Mouse (Mus musculus): ENCODE data around the gene Ctnnd2. TPM values are rescaled to one million over a fixed set of nuclear protein-coding genes. Genes with fewer than 3 reads are reported as not detected.

Gene Ctnnd2
- total RNA-seq, 4 experiments from 2014 or later: 189 to 210 (median 198) TPM

DNA sequence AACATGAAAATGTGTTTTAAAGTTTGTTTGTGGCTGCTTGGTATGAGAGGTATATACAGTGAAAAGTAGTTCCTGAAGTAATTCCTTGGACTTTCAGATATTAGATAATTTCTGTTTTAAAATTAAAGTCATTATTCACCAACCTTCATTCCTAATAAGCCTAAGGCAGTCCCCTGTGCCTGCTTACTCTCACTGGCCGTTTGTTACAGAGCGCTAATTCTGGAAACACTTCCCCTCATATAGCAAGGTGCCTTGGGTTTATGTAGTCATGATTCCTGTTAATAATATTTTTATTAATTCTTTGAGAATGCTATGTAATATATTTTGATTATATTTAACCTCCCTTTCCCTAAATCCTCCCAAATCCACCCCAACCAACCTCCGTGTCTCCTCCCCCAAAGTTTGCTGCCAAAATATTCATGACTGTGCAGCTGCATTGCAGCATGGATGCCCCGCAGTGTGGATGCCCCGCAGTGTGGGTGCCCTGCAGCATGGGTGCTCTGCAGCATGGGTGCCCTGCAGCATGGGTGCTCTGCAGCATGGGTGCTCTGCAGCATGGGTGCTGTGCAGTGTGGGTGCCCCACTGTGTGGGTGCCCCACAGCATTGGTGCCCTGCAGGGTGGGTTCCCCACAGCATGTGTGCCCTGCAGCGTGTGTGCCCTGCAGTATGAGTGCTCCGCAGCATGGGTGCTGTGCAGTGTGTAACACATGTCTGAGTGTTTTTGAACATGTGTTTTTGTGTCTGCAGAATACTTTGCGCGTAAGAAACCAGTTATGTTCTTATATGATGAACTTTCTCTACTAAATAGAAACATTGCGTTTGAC lies 63.0 kb downstream of the Ctnnd2 start:
- no peak for DNase-seq (ENCODE audit: low spot score in 2 of 2)

DNA sequence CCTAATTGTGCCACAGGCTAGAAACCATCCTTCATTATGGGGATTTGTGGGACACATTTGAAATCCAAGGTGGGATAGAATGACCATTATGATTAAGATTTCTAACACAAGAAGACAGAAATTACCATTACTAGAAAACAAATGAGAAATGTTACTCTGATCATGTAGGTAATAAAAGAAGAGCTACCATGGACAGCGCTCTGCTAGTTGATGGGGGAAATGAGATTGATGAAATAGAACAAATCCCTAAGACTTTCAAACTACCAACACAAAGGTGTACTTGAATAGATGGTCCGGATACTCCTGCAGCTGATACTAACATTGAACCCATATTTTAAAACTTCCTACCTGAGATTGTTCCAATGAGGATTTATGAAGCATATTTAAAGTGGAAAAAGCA lies 68.5 kb downstream of the Ctnnd2 start:
- DNase-seq (ENCODE audit: low spot score in 2 of 2): no peak

DNA sequence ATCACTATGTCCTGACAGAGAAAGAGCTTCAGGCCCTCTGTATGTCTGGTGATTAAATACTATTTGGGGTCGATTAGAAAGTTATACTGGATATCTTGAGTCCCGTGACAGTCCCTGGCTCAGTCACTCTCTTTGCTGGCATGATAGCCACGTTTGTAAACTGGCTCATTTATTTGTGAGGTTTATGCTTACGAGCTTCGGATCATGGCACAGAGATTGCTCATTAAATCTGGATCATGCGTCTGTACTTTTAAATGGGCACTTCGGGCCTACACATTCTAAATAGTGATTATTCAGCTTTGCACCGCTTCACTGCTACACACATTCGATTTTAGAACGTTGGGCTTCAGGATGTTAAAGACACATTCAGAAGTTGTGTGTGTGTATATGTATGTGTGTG lies 96.4 kb downstream of the Ctnnd2 start:
- DNase-seq (ENCODE audit: low spot score in 2 of 2): no peak

DNA sequence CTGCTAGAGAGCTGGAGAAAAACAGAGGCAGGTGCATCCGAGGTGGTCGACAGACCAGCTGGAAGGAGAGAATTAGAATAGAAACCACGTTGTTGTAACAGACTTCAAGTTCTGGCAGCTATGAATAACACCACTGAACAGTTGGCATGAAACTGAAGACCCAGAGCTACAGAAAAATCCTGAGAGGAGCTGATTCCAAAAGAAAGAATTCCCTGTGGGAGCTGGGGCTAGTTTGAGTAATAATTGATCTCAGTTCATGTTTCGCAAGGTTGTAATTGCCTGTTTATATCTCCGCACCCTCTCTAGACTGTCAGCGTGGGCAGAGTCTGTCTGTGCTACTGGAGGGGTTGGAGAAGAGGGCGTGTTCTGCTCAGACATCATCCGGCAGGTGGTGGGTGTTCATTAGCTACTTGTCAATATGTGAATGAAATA lies 98.8 kb downstream of the Ctnnd2 start:
- peak; percentile 41 to 68 for DNase-seq (ENCODE audit: low spot score in 2 of 2)

DNA sequence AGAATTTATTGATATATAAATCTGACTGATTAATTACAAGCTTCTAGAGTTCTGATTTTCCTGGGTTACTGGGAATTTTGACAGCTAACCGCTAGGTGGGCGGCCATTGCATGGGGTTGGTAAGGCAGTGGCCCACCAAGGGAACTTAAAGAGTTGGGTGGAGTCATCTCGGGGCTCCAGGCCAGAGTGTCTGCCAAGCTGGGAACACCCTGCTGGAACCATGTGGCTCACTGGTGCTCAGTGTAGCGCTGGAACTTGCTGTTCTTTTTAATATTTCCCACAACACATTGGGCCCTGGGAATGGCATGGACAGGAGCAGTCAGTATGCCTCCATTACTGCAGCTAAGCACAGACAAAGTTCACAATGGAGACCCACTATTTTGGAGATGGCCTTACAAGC lies 99.9 kb downstream of the Ctnnd2 start:
- no peak for DNase-seq (ENCODE audit: low spot score in 2 of 2)

DNA sequence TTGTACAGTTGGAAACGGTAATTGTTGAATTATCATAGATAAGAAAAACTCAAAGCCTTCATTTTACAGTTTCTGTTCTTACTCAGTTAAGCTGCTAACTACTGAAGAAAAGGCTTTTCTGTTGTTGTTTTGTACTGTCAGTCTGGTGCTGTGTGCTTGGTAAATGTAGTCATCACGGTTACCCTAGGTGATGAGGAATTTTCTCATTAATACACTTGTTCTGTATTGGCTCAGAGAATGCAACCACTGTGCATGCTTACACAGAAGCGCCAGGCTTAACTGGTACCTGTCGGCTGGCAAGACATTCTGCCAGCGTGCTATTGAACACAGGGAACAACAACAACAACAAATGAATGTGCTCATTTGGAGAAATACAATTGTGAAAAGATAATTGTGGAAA lies 103.3 kb downstream of the Ctnnd2 start:
- DNase-seq (ENCODE audit: low spot score in 2 of 2): no peak

DNA sequence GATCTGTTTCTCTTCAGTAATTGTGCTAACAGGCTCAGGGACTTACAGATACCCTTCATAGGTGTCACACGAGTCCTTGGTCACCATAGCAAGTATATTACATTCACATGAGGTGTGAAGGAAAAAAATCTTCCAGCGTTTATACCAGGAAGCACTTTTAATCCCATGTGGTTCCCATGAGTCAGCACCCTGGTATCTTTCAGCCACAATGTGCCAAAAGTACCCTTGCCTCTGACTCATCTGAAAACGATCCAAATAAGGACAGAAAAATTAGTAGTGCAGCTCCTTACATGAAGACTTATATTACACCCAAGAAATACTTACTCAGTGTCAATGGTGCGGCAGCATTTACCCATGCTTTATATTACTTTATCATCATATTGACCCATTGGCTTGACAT lies 104.3 kb downstream of the Ctnnd2 start:
- no peak for DNase-seq (ENCODE audit: low spot score in 2 of 2)

DNA sequence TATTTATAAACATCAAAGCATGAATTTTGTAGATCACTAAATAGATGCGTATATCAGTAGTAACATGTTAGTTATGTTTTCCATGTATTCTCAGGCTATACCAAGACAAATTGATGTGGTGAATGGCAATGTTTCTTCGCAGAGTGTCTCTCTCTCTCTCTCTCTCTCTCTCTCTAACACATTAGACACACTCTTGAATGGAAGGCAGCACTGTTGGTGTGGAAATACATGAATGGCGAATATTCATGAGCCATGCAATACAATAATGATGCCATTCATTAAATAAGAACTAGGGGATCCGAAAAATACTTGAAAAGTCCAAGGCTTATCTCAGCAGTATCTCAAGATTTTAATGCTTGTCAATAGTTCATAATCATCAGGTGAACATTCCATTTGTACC lies 106.2 kb downstream of the Ctnnd2 start:
- DNase-seq (ENCODE audit: low spot score in 2 of 2): no peak

DNA sequence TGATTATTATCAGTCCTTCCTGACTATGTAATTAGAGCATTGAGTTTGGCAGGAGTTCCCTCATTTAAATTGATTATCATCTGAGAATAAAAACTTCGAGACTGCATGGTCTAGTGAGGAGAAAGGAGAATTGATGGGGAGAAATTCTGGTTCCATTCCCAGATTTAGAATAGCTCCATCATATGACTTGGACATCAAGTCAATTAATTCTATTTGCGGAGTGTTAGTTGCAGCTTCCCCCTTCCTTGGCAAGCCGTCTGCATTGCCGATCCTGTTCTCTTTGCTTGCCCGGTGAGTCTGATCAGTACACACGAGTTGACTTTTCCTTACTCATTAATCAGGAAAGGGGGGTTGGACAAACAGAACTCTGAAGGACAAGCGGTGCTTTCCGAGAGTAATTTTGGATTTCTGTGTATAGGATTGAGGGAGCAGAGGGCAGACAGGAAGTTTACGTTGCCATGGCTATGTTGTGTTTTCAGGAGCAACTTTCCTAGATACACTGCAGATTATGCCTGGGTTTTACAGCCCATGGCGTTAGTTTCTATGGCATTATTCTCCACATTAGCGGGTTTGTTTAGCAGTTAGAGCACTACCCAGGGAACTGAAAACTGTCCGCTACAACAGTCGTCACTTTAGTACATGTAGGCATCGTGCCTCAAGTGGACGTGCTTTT lies 113.3 kb downstream of the Ctnnd2 start:
- DNase-seq (ENCODE audit: low spot score in 2 of 2): peak; percentile 42 to 44

DNA sequence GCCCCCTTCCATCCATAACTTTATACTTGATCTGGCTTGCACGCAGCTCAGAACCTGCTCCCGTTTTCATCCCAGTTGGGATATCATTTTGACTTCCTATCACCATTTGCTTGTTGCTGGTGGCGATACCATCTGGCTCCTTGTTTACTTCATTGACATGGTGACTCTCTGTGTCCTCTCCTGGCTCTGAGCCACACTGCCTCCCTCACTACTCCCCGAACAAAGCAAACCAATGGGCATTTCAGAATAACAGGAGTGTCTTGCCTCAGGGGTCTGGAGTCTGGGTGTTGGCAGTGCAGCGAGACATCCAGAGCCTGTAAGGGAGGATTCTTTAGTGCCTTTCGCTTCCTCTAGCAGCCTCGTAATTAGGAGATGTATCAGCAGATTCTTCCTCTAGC lies 113.9 kb downstream of the Ctnnd2 start:
- no peak for DNase-seq (ENCODE audit: low spot score in 2 of 2)

DNA sequence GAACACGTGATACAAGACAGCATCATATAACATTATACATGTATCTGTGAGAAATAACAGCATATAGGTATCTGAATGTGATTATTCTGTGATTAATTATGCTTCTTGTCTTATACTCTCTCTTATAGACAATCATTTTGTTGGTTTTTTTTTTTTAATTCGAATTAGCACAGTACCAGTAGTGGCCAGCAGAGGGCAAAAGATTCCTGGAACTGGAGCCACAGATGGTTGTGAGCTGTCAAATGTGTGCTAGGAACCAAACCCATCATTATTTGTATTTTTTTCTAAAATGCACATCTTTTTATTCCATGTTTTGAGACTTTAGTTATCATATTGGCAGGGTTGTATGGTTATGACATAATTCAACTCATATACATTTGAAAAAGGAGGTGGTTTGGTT lies 130.4 kb downstream of the Ctnnd2 start:
- DNase-seq (ENCODE audit: low spot score in 2 of 2): no peak

DNA sequence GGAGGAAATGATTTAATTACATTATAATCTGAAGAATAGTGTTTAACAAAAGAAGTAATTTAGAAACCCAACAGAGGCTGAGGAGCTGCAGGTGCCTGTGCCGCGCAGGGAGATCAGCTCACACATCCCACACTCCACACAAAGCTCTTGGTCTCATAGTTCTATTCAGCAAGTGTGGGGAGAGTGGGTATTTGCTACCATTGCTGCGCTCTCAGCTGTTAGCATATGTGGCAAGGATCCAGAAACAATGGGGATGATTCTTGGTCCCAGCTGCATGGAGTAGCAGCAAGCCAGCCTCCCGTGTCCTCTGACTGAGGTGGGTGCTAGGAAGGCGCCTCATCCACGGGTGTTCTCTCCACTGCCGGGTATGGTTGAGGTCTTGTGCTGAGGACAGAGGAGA lies 134.0 kb downstream of the Ctnnd2 start:
- peak in 1 of 2 experiments; percentile 17 for DNase-seq (ENCODE audit: low spot score in 2 of 2)

DNA sequence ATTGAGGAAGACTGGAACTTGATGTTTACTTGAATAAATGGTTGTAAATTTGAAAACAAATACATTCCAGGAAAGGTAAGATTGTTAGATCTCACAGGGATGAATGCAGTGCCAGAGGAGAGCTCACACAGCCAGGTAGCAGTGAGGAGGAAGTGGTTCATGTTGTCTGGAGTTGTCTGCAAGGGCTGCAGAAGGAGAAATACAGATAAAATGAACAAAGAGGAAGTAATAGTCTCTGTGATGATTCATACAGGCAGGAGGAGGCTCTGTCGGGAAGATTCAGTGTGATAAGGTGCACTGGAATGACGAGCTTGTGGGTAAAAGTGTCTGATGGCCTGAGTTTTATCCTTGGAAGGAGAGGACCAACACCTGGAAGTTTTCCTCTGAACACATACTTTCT lies 150.2 kb downstream of the Ctnnd2 start:
- DNase-seq (ENCODE audit: low spot score in 2 of 2): no peak

DNA sequence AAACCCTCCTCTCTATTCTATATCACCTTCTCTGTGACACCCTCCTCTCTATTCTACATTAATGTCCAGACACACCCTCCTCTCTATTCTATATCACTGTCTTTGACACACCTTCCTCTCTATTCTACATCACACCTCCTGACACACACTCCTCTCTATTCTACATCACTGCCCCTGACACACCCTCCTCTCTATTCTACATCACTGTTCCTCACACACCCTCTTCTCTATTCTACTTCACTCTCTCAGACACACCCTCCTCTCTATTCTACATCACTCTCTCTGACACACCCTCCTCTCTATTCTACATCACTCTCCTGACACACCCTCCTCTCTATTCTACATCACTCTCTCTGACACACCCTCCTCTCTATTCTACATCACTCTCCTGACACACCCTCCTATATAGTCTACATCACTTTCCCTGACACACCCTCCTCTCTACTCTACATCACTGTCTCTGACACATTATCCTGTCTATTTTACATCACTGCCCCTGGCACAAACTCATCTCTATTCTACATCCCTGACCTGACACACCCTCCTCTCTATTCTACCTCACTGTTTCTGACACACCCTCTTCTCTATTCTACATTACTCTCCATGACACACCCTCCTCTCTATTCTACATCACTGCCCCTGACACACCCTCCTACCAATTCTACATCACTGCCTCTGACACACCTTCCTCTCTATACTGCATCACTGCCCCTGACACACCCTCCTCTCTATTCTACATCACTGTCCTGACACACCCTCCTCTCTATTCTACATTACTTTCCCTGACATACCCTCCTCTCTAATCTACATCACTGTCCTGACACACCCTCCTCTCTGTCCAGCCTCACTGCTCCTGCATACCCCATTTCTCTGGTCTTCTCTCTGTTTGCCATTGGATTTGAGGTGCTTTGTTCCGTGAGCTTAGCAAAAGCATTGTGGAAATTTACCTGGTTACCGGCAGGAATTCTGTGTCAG lies 161.2 kb downstream of the Ctnnd2 start:
- DNase-seq (ENCODE audit: low spot score in 2 of 2): no peak

DNA sequence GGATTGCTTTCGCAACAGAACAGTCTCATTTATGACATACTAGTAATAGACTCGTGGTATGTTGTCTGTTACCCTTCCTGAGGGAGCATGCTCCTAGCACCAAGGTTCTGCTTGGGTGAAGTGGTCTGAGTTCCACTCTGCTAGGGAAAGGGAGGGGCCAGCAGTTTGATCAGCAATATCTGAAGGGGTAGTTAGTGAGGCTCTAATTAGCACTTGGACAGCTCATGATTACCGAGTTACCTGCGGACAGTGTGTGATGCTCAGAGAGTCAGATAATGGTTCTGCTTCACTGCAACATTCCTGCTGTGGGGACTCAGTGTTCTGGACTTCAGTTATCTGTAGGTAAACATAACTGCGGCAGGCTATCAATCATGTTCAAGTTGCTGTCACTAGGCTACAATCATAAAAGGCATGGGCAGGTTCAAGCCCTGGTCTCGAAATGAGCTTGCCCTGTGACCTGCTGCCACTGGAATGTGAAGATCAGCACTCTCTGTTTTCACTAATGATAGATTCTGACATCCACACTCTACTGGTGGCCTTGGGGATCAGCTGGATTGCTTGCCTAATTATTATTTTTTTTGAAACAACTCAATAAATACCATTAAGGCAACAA lies 166.3 kb downstream of the Ctnnd2 start:
- DNase-seq (ENCODE audit: low spot score in 2 of 2): no peak

DNA sequence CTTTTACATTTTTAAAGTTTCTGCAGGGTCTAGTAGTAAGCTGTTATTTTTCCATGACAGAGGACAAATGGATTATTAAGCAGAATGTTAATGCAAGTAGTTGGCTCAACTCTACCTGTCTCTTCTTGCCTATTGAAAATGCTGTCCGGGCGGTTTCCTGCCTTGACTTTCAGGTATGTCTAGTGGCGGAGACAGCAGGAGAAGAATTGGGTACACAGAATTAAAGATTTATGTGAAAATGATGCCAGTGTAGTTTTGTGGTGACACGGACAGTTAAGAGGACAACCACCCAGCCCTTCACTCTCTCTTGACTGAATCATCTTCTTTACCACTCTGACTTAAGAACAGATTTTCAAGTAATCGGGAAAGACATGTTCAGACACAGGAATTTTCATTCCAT lies 173.4 kb downstream of the Ctnnd2 start:
- DNase-seq (ENCODE audit: low spot score in 2 of 2): no peak

DNA sequence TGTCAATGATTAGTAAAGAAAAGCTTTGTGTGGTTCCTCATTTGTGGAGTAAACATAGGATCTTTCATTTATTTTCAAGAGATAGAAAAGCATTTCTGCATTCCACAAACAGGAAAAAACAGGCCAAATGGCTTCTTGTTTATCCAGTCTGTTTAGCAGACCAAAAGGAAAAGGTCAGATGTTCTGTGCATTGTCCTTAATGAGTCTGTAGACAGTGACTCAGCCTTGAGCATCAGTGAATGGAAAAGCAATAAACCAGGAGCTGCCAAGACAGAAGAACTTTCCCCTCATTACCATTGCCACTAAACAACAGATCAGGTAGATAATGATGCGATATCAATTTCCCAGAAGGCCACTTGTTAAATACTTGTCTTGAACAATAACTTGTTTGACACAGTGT lies 192.1 kb downstream of the Ctnnd2 start:
- DNase-seq (ENCODE audit: low spot score in 2 of 2): no peak

DNA sequence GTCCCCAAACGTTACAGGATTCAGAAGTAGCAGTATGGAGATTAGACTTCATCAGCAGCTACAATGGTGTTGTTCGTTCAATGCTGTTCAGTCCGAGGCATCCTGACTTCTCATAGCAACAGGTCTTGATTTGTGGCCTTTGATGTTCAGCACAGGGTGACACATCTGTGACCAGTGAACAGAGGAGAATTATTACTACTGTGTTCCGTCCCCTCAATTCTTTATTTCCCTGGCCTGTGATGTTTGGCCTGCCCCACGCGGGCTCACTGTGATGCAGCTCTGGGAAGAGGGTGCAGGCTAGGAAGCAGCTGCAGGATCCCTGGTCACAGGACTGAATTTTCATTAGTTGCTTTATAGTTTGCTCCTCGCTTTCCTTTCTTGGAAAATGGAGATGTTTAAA lies 197.6 kb downstream of the Ctnnd2 start:
- DNase-seq (ENCODE audit: low spot score in 2 of 2): no peak

DNA sequence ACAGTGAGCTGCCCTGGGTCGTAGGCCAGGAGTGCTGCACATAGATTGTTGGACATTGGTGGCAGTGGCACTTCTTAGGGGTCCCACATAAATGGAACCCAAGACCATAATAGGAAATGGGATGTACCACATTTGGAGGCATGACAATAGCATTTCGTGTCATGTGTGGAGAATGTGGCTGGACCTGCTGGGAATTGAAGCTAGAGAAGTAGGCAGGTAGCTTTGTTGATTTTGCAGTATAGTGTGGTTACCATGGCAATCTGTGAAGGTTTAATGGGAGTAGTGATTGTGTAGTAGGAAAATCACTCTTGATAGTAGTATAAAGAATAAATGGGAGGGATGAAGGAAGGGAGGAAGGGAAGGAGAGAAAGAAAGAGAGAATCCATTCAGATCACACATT lies 198.8 kb downstream of the Ctnnd2 start:
- DNase-seq (ENCODE audit: low spot score in 2 of 2): no peak

DNA sequence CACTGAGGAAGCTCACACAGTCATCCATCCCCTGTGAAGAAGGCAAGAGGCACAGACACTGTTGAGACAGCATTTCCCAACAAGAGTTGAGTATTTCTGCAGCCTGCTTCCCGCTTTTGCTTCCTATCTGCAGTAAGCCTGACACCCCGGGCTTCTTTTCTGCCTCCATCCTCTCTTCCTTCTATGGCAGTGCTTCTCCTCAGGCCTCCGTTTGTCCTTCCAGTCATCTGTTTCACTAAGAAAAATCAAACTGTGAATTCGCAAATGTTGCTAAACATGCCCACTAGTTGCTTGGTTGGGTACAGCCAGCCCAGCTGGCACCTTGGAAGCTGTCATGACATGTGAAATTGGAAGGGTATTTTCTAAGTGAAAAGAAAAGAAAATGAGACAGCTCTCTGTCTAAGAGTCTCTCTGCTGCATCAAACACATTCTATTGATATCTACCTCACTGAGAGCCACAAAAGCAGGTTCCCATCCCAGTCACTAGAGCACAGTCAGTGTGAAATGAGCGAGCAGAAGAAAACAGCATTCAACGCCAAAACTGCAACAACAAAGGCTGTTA lies 201.3 kb downstream of the Ctnnd2 start:
- peak in 1 of 2 experiments; percentile 17 for DNase-seq (ENCODE audit: low spot score in 2 of 2)

DNA sequence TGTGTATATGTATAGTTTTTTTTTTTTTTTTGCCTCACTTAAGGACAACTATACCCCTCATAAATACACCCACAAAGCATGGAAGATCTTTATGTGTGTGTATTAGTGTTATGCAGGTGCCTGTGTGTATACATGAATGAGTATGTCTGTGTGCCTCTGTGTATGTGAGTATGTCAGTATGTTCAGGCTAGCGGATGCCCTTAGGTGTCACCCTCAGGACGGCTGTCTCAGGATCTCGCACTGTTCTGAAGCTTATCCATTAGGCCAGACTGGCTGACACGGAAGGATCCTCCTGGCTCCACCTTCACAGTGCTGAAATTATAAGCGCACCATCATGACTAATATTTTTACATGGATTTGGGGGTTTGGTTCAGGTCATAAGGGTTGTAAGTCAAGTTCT lies 202.5 kb downstream of the Ctnnd2 start:
- no peak for DNase-seq (ENCODE audit: low spot score in 2 of 2)

All from layer of hippocampus, adult 8-10 months (tissue).